Mouse (Mus musculus): ENCODE data around the gene Gramd1c.

DNA sequence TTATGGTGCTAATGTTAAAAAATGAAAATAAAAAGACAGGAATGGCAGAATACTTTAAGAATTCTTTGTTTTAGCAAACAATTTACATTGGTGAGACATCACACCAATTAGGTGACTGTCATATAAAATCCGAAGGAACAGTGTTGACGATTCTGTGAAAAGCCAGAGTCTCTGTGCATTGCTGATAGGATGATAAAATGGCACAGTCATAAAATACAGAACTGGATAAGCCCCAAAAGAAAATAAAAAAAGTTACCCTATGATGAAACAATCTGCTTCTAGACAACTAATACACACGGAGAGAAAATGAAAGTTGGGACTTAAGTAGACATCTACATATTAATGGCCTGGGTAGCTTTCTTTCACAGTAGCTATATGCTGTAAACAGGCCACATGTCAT, 68.5 kb downstream of the Gramd1c start:
- no peak for TF ChIP-seq MYOG (IDR thresholded peaks at IDR 0.05; ENCODE audit: control insufficient read depth in 1 of 3, insufficient read depth in 1 of 3, insufficient read length in 2 of 3, low read depth in 2 of 3)
- TF ChIP-seq POLR2A (IDR thresholded peaks at IDR 0.05; ENCODE audit: insufficient read length, low read depth) = no peak
- TF ChIP-seq POLR2AphosphoS2 (IDR thresholded peaks at IDR 0.05; ENCODE audit: insufficient read length, low read depth) = no peak
- TF ChIP-seq TCF12 (IDR thresholded peaks at IDR 0.05; ENCODE audit: insufficient read depth, poor library complexity, severe bottlenecking) = no peak
- TF ChIP-seq USF1 (IDR thresholded peaks at IDR 0.05; ENCODE audit: low read depth) = no peak
- TF ChIP-seq MAX (IDR thresholded peaks at IDR 0.05; ENCODE audit: low read depth) = no peak
